Mouse (Mus musculus) limb, embryonic 14.5 days (tissue): ENCODE measurements around the gene Pla2g16. TPM values are rescaled to one million over a fixed set of nuclear protein-coding genes. Genes with fewer than 3 reads are reported as not detected.

Source experiments
- ATAC-seq: fragments of 200-750 bp; cut with Nextera tagmentation; 2 replicates; pipeline ENCODE4 v1.8.0; 2017; ENCODE audit warnings: low read depth, moderate number of reproducible peaks, moderate TSS enrichment; ENCODE audit not compliant: low FRiP score
- DNase-seq: peaks from one replicate; pipeline ENCODE4 v3.0.0-alpha.2; 2015; ENCODE audit warnings: low spot score
- H3K27ac ChIP-seq: fragments of 300-500 bp; sonication (generic); replicated peaks from 2 replicates; pipeline ENCODE4 v1.5.1; 2014; ENCODE audit warnings: low read depth, mild to moderate bottlenecking, low read length, moderate library complexity, mixed read lengths
- H3K27me3 ChIP-seq: fragments of 300-500 bp; sonication (generic); 2 replicates; pipeline ENCODE4 v1.6.1; 2014; ENCODE audit warnings: low read length, mixed read lengths; ENCODE audit not compliant: control insufficient read depth, insufficient read depth
- H3K36me3 ChIP-seq: fragments of 300-500 bp; sonication (generic); 2 replicates; pipeline ENCODE4 v1.6.1; 2014; ENCODE audit warnings: mild to moderate bottlenecking, low read length, moderate library complexity, mixed read lengths; ENCODE audit not compliant: control insufficient read depth, insufficient read depth
- H3K4me1 ChIP-seq: fragments of 300-500 bp; sonication (generic); 2 replicates; pipeline ENCODE4 v1.6.1; 2014; ENCODE audit warnings: antibody characterized with exemption, low read length, mixed read lengths; ENCODE audit not compliant: control insufficient read depth, insufficient read depth
- H3K4me2 ChIP-seq: fragments of 300-500 bp; sonication (generic); replicated peaks from 2 replicates; pipeline ENCODE4 v1.6.1; 2014; ENCODE audit warnings: low read depth, mild to moderate bottlenecking, low read length, moderate library complexity; ENCODE audit not compliant: severe bottlenecking
- H3K4me3 ChIP-seq: fragments of 300-500 bp; sonication (generic); replicated peaks from 2 replicates; pipeline ENCODE4 v1.5.1; 2014; ENCODE audit warnings: low read length
- H3K9ac ChIP-seq: fragments of 300-500 bp; sonication (generic); 2 replicates; pipeline ENCODE4 v1.6.1; 2014; ENCODE audit warnings: mild to moderate bottlenecking, low read depth, low read length, moderate library complexity; ENCODE audit not compliant: severe bottlenecking
- H3K9me3 ChIP-seq: fragments of 300-500 bp; sonication (generic); 2 replicates; pipeline ENCODE4 v1.6.1; 2016; ENCODE audit warnings: low read length; ENCODE audit not compliant: control insufficient read depth
- POLR2A ChIP-seq: fragments of 200-500 bp; IDR thresholded peaks from 2 replicates; pipeline ENCODE4 v1.8.0; 2012; ENCODE audit warnings: inconsistent platforms, mild to moderate bottlenecking, moderate library complexity, borderline replicate concordance; ENCODE audit not compliant: insufficient read depth, insufficient read length; ENCODE audit errors: extremely low read depth
- WGBS: fragments of 180-500 bp; shearing (Covaris S2); extraction: QIAGEN DNeasy Blood & Tissue Kit; methylation state at CpG from one replicate; pipeline ENCODE4 v1.1.7; 2014; 5-methylcytosine and 5-hydroxymethylcytosine counted together
- polyA plus RNA-seq, 2 experiments: library from polyadenylated mRNA; depleted of rRNA in 1 of 2; stranded (reverse) in 1 of 2; unstranded in 1 of 2; fragments of >200 nt; fragmentation: Nextera tagmentation in 1 of 2; extraction: Ambion mirVana in 1 of 2; gene quantifications; 2 replicates each; pipeline versions ENCODE4 v1.2.1 to v1.2.3; 2012 to 2014

The Pla2g16 gene
- polyA plus RNA-seq, 2 experiments = 9.2 to 13.3 TPM

DNA sequence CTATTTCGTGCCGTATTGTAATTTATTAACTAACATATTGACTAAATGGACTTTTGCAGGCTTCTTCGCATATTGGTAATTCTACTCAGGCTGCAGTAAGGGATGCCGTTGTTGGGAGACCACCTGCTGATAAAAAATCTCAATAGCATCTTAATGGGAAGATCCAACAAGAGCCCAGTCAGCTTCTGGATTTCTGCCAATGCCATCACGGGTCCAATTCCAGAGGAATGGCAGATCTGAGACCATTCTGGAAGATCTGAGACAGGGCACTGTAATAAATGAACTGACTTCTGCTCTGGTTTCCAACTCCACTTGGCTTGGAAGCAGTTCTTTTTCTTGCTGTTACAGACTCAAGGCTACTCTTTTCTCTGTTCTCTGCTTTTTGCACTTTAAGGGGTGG lies 23.4 kb upstream of the Pla2g16 start:
- ATAC-seq (no peak), DNase-seq (no peak)
- no peaks in the 10 kb centered on the region for H3K27me3 ChIP-seq
- H3K4me2 ChIP-seq = no peak overlapping the region
- no peak overlapping the region for H3K9ac ChIP-seq
- no peaks in the 10 kb centered on the region for H3K9me3 ChIP-seq
- H3K36me3 ChIP-seq = peaks cover 59% of the 10 kb centered on the region
- H3K27ac ChIP-seq = no peak overlapping the region
- TF ChIP-seq POLR2A = no peak
- H3K4me1 ChIP-seq = no peaks in the 10 kb centered on the region
- WGBS = 70% methylated on average over 5 of the region's 5 CpGs
- H3K4me3 ChIP-seq = no peak overlapping the region

DNA sequence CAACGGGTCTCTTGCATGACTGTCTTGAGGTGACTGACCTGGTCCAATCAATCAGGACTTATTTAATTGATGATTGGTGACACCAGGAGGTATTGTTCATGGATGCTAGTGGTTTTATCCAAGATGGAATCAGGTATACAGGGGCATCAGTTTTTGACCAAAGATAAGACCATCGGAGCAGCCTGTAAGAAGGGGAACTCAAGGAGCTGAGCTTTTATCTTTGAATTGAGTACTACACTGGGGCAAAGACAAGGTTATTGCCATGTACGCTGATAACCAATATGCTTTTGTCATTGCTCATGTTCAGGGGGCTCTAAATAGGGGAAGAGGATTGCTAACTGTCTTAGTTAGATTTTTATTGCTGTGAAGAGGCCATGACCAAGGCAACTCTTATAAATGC lies 8.3 kb upstream of the Pla2g16 start:
- no peaks in the 10 kb centered on the region for H3K36me3 ChIP-seq
- 91% methylated on average over 3 of the region's 3 CpGs for WGBS
- no peak overlapping the region for H3K9ac ChIP-seq
- TF ChIP-seq POLR2A = no peak
- no peak overlapping the region for H3K4me2 ChIP-seq
- H3K27ac ChIP-seq = no peak overlapping the region
- H3K27me3 ChIP-seq = no peaks in the 10 kb centered on the region
- H3K4me3 ChIP-seq = no peak overlapping the region
- ATAC-seq (no peak), DNase-seq (no peak)
- no peaks in the 10 kb centered on the region for H3K4me1 ChIP-seq
- 0 out of 2 replicates have a peak, but pooled peaks cover under 1% of the 10 kb centered on the region for H3K9me3 ChIP-seq

DNA sequence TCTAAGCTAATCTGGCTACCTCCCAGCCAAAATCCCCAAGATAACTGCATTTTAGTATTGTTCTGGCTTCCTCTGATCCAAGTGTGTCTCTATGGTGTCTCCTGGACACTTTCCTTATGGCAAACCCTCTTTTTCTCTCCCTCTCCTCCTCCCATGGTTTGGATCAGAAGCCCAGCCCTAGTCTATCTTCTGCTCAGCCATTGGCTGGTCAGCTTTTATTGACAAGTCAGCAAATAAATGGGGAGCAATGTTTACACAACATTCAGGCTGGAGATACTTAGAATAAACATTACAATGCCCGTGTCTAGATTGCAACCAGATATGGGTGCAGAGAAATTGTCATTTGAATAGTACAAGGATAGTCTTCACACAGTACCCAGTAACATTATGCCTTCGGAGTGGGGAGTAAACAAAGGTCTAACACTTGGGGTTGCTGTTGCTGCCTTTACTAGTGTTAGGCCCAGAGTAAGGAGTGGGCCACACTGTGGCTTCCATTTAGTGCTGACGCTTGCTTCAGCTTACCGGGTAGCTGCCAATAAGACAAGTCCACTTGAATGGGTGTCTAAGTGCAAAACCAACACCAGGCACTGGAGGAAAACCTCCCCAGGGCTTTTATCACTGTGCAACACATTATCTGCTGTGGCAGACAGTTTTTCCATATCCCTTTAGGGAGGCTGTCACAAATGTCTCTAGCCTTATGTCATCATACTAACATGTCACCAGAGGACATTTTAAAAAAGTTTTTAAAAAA lies 5.5 kb upstream of the Pla2g16 start:
- WGBS = 55% methylated on average over 4 of the region's 4 CpGs
- DNase-seq (no peak), ATAC-seq (no peak)
- no peaks in the 10 kb centered on the region for H3K36me3 ChIP-seq
- no peaks in the 10 kb centered on the region for H3K4me1 ChIP-seq
- no peak overlapping the region for H3K4me2 ChIP-seq
- H3K9me3 ChIP-seq = no peaks in the 10 kb centered on the region
- no peak for TF ChIP-seq POLR2A
- H3K9ac ChIP-seq = no peak overlapping the region
- H3K27me3 ChIP-seq = no peaks in the 10 kb centered on the region
- no peak overlapping the region for H3K4me3 ChIP-seq
- H3K27ac ChIP-seq = no peak overlapping the region

DNA sequence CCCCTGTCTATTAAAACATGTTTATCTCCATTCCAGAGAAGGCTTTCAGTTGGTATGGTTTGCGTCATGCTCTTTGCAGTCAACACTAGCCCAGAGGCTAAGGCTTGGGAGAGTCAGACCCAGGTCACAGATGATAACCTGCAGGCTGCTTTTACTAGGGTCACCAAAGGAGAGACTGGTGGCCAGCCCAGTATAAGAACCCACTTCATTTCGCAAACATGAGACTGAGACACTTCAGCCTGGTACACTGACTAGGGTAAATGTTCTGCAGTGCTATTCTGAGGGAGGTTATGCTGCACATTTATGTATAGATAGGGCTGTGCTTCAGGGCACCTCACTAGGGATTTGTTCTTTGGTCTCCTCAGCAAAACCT lies 5.0 kb upstream of the Pla2g16 start:
- no peak overlapping the region for H3K4me2 ChIP-seq
- H3K9me3 ChIP-seq = no peaks in the 10 kb centered on the region
- 0 out of 2 replicates have a peak, but pooled peaks cover 2% of the 10 kb centered on the region for H3K4me1 ChIP-seq
- DNase-seq = no peak
- no peak overlapping the region for H3K9ac ChIP-seq
- no peak overlapping the region for H3K27ac ChIP-seq
- no peak overlapping the region for H3K4me3 ChIP-seq
- TF ChIP-seq POLR2A = no peak
- 70% methylated on average over 2 of the region's 2 CpGs for WGBS
- no peak for ATAC-seq
- H3K36me3 ChIP-seq = no peaks in the 10 kb centered on the region
- no peaks in the 10 kb centered on the region for H3K27me3 ChIP-seq

GRCm38 (mm10) chr19:7553441-7553840 lies 3.8 kb upstream of the Pla2g16 start:
- no peaks in the 10 kb centered on the region for H3K27me3 ChIP-seq
- no peak for ATAC-seq
- DNase-seq = no peak
- H3K9ac ChIP-seq = no peak overlapping the region
- no peak overlapping the region for H3K4me3 ChIP-seq
- no peak overlapping the region for H3K27ac ChIP-seq
- TF ChIP-seq POLR2A = no peak
- peaks cover 7% of the 10 kb centered on the region; the same call in 1 of the 2 replicates for H3K4me1 ChIP-seq
- H3K9me3 ChIP-seq = no peaks in the 10 kb centered on the region
- no peaks in the 10 kb centered on the region for H3K36me3 ChIP-seq
- no peak overlapping the region for H3K4me2 ChIP-seq
